Mouse (Mus musculus): ENCODE measurements around the gene Inhbb. TPM values are rescaled to one million over a fixed set of nuclear protein-coding genes. Genes with fewer than 3 reads are reported as not detected.

Gene Inhbb
- total RNA-seq, 2 experiments from 2014 or later: 9.8 to 11.3 TPM

GRCm38 (mm10) chr1:119386306-119386705 is 35.7 kb downstream of the Inhbb start:
- no peak for DNase-seq (ENCODE audit: low spot score in 2 of 2)

DNA sequence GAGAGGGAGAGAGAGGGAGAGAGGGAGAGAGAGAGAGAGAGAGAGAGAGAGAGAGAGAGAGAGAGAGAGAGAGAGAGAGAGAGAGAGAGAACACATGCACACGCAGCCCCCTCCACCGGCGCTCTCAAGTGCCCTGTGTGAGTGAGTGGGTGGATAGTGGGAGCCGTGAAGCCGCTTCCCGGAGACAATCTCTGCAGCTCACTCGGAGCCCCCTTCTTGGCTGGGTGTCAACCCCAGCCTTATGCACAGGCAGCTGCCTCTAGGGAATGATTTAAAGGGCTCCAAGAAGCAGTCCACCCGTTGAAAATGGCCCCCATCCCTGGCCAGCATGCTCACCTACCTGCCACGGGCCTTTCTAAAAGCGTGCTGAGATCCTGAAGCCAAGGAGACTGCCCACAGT is 38.1 kb downstream of the Inhbb start:
- DNase-seq (ENCODE audit: low spot score in 2 of 2): peak; percentile 63 to 78

GRCm38 (mm10) chr1:119380609-119381008 is 41.4 kb downstream of the Inhbb start:
- DNase-seq (ENCODE audit: low spot score in 2 of 2): no peak

- no peak for DNase-seq (ENCODE audit: low spot score in 2 of 2)
Observed at GRCm38 (mm10) chr1:119375376-119375775, 46.7 kb downstream of the Inhbb start.

GRCm38 (mm10) chr1:119367546-119367945 is 54.5 kb downstream of the Inhbb start:
- DNase-seq (ENCODE audit: low spot score in 2 of 2): no peak

- DNase-seq (ENCODE audit: low spot score in 2 of 2): no peak
Observed at GRCm38 (mm10) chr1:119366315-119366714, 55.7 kb downstream of the Inhbb start.

Other genes starting within 250 kb of the Inhbb start
- 10 to 100 TPM; 27.2 to 29.1 TPM for gene Ralb, start 82.5 kb upstream of the Inhbb start, total RNA-seq (2021)
- gene Tmem185b, start 103.9 kb upstream of the Inhbb start, total RNA-seq (2021): 10 to 100 TPM; 13.3 to 13.5 TPM
- 1 to 10 TPM; 7.1 to 7.8 TPM for gene Epb41l5, start 226.8 kb upstream of the Inhbb start, total RNA-seq (2021)